Mouse (Mus musculus) liver, embryonic 14.5 days (tissue): ENCODE measurements around the gene Selenov. TPM values are rescaled to one million over a fixed set of nuclear protein-coding genes. Genes with fewer than 3 reads are reported as not detected.

Source experiments
- ATAC-seq: fragments of 200-750 bp; cut with Nextera tagmentation; 2 replicates; pipeline ENCODE4 v1.8.0; 2017; ENCODE audit warnings: moderate number of reproducible peaks, mild to moderate bottlenecking, moderate library complexity; ENCODE audit not compliant: insufficient read depth
- DNase-seq, 3 experiments: peaks; one replicate each; pipeline ENCODE4 v3.0.0-alpha.2; 2012 to 2013; ENCODE audit warnings: low read depth in 3 of 3, low spot score in 3 of 3
- H3K27ac ChIP-seq: fragments of 300-500 bp; sonication (generic); 2 replicates; pipeline ENCODE4 v1.5.1; 2014; ENCODE audit warnings: moderate library complexity, mild to moderate bottlenecking, control low read depth, inconsistent platforms
- H3K27me3 ChIP-seq: fragments of 300-500 bp; sonication (generic); 2 replicates; pipeline ENCODE4 v1.6.1; 2014; ENCODE audit warnings: mild to moderate bottlenecking, low read length, moderate library complexity; ENCODE audit not compliant: control insufficient read depth, insufficient read depth
- H3K36me3 ChIP-seq: fragments of 300-500 bp; sonication (generic); replicated peaks from 2 replicates; pipeline ENCODE4 v1.6.1; 2014; ENCODE audit warnings: low read depth; ENCODE audit not compliant: control insufficient read depth, insufficient read depth
- H3K4me1 ChIP-seq, 2 experiments: fragments of 200-500 bp in 1 of 2; fragments of 300-500 bp in 1 of 2; sonication (generic) in 1 of 2; replicated peaks; 2 replicates each; pipeline ENCODE4 v1.6.1; 2012 to 2014; ENCODE audit warnings: antibody characterized with exemption in 1 of 2, inconsistent platforms in 1 of 2, low read length in 1 of 2; ENCODE audit not compliant: control insufficient read depth in 2 of 2, insufficient read depth in 2 of 2
- H3K4me2 ChIP-seq: fragments of 300-500 bp; sonication (generic); 2 replicates; pipeline ENCODE4 v1.6.1; 2014; ENCODE audit warnings: low read depth, mild to moderate bottlenecking, control low read depth, moderate library complexity
- H3K4me3 ChIP-seq, 2 experiments: fragments of 200-500 bp in 1 of 2; fragments of 300-500 bp in 1 of 2; sonication (generic) in 1 of 2; 2 replicates each; pipeline ENCODE4 v1.5.1; 2012 to 2014; ENCODE audit warnings: low read depth in 2 of 2, low read length in 2 of 2, mild to moderate bottlenecking in 2 of 2, control low read depth in 1 of 2, inconsistent platforms in 1 of 2, moderate library complexity in 1 of 2; ENCODE audit not compliant: insufficient read depth in 1 of 2
- H3K9ac ChIP-seq: fragments of 300-500 bp; sonication (generic); replicated peaks from 2 replicates; pipeline ENCODE4 v1.6.1; 2014; ENCODE audit warnings: mild to moderate bottlenecking, control low read depth, moderate library complexity
- H3K9me3 ChIP-seq: fragments of 300-500 bp; sonication (generic); 2 replicates; pipeline ENCODE4 v1.6.1; 2016; ENCODE audit warnings: low read length, mixed read lengths; ENCODE audit not compliant: control insufficient read depth
- CTCF ChIP-seq: IDR thresholded peaks from 2 replicates; pipeline ENCODE4 v1.5.1; 2016; ENCODE audit warnings: antibody characterized with exemption, low read depth, control low read depth
- EP300 ChIP-seq: IDR thresholded peaks from 2 replicates; pipeline ENCODE4 v1.6.1; 2016; ENCODE audit warnings: antibody characterized with exemption, low read depth
- WGBS: fragments of 180-500 bp; shearing (Covaris S2); extraction: QIAGEN DNeasy Blood & Tissue Kit; methylation state at CpG from one replicate; pipeline ENCODE4 v1.1.7; 2014; ENCODE audit not compliant: insufficient replicate concordance; 5-methylcytosine and 5-hydroxymethylcytosine counted together
- polyA plus RNA-seq, 2 experiments: library from polyadenylated mRNA; depleted of rRNA in 1 of 2; stranded (reverse) in 1 of 2; unstranded in 1 of 2; fragments of >200 nt; fragmentation: Nextera tagmentation in 1 of 2; extraction: Ambion mirVana in 1 of 2; gene quantifications; 2 replicates each; pipeline versions ENCODE4 v1.2.1 to v1.2.3; 2012 to 2014

The Selenov gene
- polyA plus RNA-seq, 2 experiments: not detected

DNA sequence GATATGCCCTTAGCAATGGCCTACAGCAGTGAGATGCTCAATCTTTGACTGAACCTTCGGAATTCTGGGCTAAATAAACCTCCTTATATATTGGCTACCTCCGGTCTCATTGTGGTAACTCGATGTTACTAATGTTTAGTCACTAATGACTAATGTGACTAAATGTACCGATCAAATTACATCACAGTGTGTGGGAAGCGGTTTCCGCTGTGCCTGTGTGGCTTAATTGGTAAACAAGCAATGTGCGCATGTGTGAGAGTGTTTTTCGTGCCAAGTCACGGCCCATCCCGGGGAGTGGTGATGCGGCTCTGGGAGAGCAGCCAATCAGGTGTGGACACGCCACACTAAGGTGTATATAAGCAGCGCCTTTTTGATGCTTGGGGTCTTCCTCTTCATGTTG is 25.6 kb downstream of the Selenov start:
- DNase-seq (no peak), ATAC-seq (no peak)
- Histone ChIP-seq H3K27me3 (peaks cover 13% of the 10 kb centered on the region), H3K27ac (no peak overlapping the region), H3K9ac (no peak overlapping the region), H3K36me3 (no peaks in the 10 kb centered on the region), H3K4me2 (no peak overlapping the region), H3K9me3 (no peaks in the 10 kb centered on the region), H3K4me1 (peaks cover 0 to 2% of the 10 kb centered on the region in 2 experiments; a peak in 1 of 4 replicates), H3K4me3 (no peak overlapping the region)
- 71% methylated on average over 13 of the region's 13 CpGs for WGBS
- no peak for TF ChIP-seq EP300
- TF ChIP-seq CTCF: no peak

DNA sequence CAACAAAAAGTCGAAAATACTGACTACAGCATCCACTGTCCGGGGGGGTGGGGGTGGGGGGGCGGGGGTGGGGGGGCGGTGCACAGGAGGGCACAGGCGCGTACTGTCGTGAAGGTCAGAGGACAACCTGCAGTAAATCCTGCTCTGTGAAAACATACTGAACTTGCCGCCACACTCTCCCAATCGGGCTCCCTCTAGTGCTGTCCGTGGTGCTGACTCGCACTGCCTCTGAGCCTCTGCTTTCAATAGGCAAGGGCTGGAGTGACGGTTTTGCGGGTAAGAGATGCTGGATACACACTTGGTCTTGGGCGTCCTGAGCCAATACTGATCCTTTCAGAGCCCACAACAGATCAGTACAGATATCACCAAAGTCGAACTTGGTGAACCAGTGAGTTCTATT is 27.2 kb downstream of the Selenov start:
- Histone ChIP-seq H3K9me3 (no peaks in the 10 kb centered on the region), H3K4me3 (no peak overlapping the region), H3K4me1 (peaks cover 0 to 1% of the 10 kb centered on the region in 2 experiments; a peak in 1 of 4 replicates), H3K36me3 (no peaks in the 10 kb centered on the region), H3K27ac (no peak overlapping the region), H3K4me2 (no peak overlapping the region), H3K27me3 (peaks cover 13% of the 10 kb centered on the region), H3K9ac (no peak overlapping the region)
- TF ChIP-seq CTCF (0 out of 2 replicates have a peak, but pooled peaks have one; percentile 5), EP300 (no peak)
- WGBS: 5% methylated on average over 15 of the region's 15 CpGs
- DNase-seq (peak; percentile 34 to 50 (median 42)), ATAC-seq (no peak)

DNA sequence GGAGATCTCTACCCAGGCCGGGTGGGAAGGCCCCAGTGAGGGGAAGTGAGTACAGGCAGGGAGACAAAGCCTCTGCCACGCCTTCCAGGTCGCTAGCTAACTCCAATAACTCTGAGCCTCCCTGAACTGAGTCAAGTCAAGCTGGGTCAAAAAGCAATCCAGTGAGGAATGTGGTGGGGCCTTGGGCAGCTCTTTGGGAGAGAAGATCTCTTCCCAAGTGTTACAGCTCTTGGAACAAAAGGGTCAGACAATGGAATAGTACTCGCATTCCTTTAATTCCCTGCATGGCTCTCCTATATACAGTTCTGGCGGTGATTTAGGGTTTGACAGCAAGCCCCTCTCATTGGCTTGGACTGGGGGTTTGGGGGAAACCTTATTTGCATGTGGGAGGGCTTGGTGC is 28.1 kb downstream of the Selenov start:
- no peak for TF ChIP-seq CTCF
- no peak for TF ChIP-seq EP300
- 32% methylated on average over 5 of the region's 5 CpGs for WGBS
- H3K4me3 ChIP-seq: no peak overlapping the region
- no peak overlapping the region for H3K4me2 ChIP-seq
- H3K27me3 ChIP-seq: peaks cover 4% of the 10 kb centered on the region
- no peaks in the 10 kb centered on the region for H3K9me3 ChIP-seq
- no peaks in the 10 kb centered on the region for H3K36me3 ChIP-seq
- H3K4me1 ChIP-seq: no peaks in the 10 kb centered on the region
- DNase-seq (no peak), ATAC-seq (no peak)
- no peak overlapping the region for H3K27ac ChIP-seq
- no peak overlapping the region for H3K9ac ChIP-seq

DNA sequence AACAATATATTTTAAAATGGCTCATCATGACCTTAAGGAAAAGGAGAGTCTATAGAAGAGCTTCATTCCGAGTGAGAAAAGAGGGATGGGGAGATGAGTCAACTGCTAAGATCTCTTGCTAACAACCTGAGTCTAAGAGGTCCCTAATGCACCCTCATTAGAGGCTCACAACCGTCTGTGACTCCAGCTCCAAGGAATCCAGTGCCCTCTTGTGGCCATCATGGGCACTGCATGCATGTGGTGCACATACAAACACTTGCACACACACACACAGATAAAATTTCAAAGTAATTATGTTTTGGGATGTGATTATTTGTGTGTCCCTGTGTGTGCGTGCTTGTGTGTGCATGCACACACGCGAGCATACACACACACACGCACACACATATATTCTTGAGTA is 35.5 kb downstream of the Selenov start:
- Histone ChIP-seq H3K4me3 (no peak overlapping the region), H3K27me3 (no peaks in the 10 kb centered on the region), H3K27ac (no peak overlapping the region), H3K4me1 (no peaks in the 10 kb centered on the region), H3K9me3 (0 out of 2 replicates have a peak, but pooled peaks cover 2% of the 10 kb centered on the region), H3K4me2 (no peak overlapping the region), H3K36me3 (no peaks in the 10 kb centered on the region), H3K9ac (no peak overlapping the region)
- TF ChIP-seq EP300: no peak
- peak; percentile 73 for TF ChIP-seq CTCF
- ATAC-seq (no peak), DNase-seq (no peak)
- 65% methylated on average over 6 of the region's 6 CpGs for whole genome bisulfite sequencing

DNA sequence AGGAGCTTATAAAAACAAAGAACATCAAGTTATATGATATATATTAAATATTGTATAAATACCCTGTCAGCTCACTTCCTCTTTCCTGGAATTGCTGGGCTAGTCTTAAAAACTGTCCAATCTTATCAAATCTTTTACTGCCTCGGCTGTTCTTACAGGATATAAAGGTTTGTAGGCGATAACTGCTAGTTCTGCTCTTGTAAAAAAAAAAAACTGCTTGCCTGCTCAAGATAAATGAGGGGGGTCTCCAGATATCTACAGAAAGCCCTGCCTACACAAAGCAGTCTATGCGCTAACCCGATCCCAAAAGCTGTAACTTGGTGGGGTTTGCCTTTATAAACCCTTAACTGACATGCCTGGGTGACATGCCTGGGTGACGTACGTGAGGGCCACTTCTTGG is 36.4 kb downstream of the Selenov start:
- Histone ChIP-seq H3K4me3 (no peak overlapping the region), H3K4me1 (no peaks in the 10 kb centered on the region), H3K27ac (no peak overlapping the region), H3K36me3 (no peaks in the 10 kb centered on the region), H3K9me3 (0 out of 2 replicates have a peak, but pooled peaks cover 2% of the 10 kb centered on the region), H3K9ac (no peak overlapping the region), H3K4me2 (no peak overlapping the region), H3K27me3 (no peaks in the 10 kb centered on the region)
- WGBS: 32% methylated on average over 6 of the region's 6 CpGs
- no peak for TF ChIP-seq CTCF
- TF ChIP-seq EP300: no peak
- ATAC-seq: no peak
- no peak for DNase-seq
